Mouse (Mus musculus): ENCODE results near the gene Lpar3.

The Lpar3 gene

DNA sequence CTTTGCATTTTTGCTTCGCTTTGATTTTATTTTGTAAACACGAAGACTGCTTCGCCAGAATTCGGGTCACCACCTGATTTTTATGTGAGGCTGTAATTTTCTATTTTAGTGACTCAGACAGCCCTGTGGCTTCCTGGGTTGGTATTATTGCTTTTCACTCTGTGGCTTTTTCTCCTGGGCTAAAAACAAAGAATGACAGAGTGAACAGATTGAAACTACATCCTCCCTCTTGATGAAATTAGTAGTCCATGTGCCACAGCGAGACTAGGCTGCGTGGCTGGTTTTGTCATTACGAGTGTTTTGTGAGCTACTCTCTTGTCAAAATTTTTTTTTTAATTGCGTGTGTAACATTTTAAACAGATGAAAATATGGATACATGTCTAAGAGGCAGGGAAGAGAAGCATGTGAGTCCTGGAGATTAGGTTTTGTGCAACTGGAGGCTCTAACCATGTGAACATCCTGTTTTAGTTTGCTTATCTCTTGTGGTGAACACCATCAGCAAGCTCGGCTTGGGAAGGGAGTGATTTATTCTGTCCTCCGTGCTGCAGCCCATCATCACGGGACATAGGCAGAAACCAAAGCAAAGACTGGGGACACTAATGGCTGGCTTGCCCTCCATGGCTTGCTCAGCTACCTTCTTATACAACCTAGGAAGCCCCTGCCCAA lies 54.7 kb downstream of the Lpar3 start:
- Histone ChIP-seq H3K4me3 (replicated peaks; ENCODE audit: low read length) (no peak overlapping the region), H3K4me1 (replicated peaks; ENCODE audit: low read depth, low read length) (no peaks in the 10 kb centered on the region), H3K9me3 (ENCODE audit: low read length) (no peaks in the 10 kb centered on the region), H3K27me3 (ENCODE audit: insufficient read depth, low read length) (peaks cover 12% of the 10 kb centered on the region; the same call in 1 of the 2 replicates), H3K36me3 (ENCODE audit: insufficient read depth, low read length) (no peaks in the 10 kb centered on the region)
- no peak for TF ChIP-seq NANOG (IDR thresholded peaks at IDR 0.05; ENCODE audit: borderline replicate concordance, low read length)
- no peak for TF ChIP-seq CTCF (conservative IDR thresholded peaks at IDR 0.05; ENCODE audit: low read length)
- TF ChIP-seq POU5F1 (IDR thresholded peaks at IDR 0.05; ENCODE audit: borderline replicate concordance, low read length), result no peak

DNA sequence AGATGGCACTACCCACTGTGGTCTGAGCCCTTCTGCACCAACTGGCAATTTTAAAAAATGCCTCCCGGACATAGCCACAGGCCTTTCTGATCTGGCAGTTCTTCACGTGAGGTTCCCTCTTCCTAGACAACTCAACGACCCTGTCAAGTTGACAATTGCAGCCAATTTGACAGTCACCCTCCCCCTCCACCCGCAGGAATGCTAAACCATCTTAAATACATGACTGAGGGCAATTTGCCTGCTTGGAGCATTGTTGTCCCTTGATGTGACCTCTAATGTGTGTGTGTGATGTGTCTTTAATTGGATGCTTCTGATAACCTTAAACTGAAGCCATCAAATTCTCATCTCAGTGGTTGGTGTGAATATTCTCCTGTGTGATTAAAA lies 55.3 kb downstream of the Lpar3 start:
- Histone ChIP-seq H3K9me3 (ENCODE audit: low read length) (peaks cover 5% of the 10 kb centered on the region; the same call in 1 of the 2 replicates), H3K4me3 (replicated peaks; ENCODE audit: low read length) (no peak overlapping the region), H3K36me3 (ENCODE audit: insufficient read depth, low read length) (no peaks in the 10 kb centered on the region), H3K4me1 (replicated peaks; ENCODE audit: low read depth, low read length) (no peaks in the 10 kb centered on the region), H3K27me3 (ENCODE audit: insufficient read depth, low read length) (peaks cover 12% of the 10 kb centered on the region; the same call in 1 of the 2 replicates)
- TF ChIP-seq NANOG (IDR thresholded peaks at IDR 0.05; ENCODE audit: borderline replicate concordance, low read length) (no peak), CTCF (conservative IDR thresholded peaks at IDR 0.05; ENCODE audit: low read length) (no peak), POU5F1 (IDR thresholded peaks at IDR 0.05; ENCODE audit: borderline replicate concordance, low read length) (no peak)

DNA sequence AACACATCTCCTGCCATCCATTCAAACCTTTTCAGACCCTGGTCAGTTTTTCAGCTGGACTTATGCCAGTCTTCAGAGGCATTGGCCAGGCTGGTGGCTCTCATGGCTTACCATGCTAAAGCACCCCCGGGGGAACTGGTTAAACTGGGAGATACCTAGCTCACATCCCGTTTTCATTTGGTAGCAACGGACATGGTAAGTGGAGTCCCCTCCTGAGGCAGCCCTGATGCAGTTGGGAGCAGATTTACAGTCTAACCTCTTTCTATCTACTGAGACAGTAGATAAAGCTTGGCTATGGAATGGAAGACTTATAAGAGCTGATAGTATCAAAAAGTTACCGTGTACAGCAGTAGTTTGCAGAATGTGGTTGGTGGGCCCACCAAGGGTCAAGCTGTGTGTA lies 56.2 kb downstream of the Lpar3 start:
- H3K4me3 ChIP-seq (replicated peaks; ENCODE audit: low read length), result no peak overlapping the region
- TF ChIP-seq CTCF (conservative IDR thresholded peaks at IDR 0.05; ENCODE audit: low read length), result no peak
- TF ChIP-seq POU5F1 (IDR thresholded peaks at IDR 0.05; ENCODE audit: borderline replicate concordance, low read length), result no peak
- no peak for TF ChIP-seq NANOG (IDR thresholded peaks at IDR 0.05; ENCODE audit: borderline replicate concordance, low read length)
- H3K27me3 ChIP-seq (ENCODE audit: insufficient read depth, low read length), result peaks cover 12% of the 10 kb centered on the region; the same call in 1 of the 2 replicates
- H3K4me1 ChIP-seq (replicated peaks; ENCODE audit: low read depth, low read length), result no peaks in the 10 kb centered on the region
- H3K36me3 ChIP-seq (ENCODE audit: insufficient read depth, low read length), result no peaks in the 10 kb centered on the region
- H3K9me3 ChIP-seq (ENCODE audit: low read length), result peaks cover 10% of the 10 kb centered on the region; the same call in 1 of the 2 replicates

DNA sequence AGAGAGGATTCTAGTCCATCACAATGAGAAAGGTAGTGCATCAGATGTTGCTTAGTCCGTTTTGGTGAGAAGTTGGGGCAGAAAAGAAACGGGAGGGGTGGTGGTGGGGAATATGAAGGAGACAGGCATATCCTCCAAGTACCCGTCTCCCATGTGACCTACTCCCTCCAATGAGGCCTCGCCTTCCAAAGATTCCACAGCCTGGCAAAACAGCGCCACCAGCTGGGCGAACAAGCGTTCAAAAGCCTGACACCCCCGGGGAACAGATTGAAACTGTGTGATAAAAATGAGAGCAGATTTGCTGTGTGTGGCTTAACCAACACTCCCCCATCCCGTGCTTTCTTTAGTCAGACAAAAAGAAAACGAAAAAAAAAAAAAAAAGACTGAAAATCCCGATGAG lies 56.7 kb downstream of the Lpar3 start:
- Histone ChIP-seq H3K27me3 (ENCODE audit: insufficient read depth, low read length) (peaks cover 12% of the 10 kb centered on the region; the same call in 1 of the 2 replicates), H3K4me3 (replicated peaks; ENCODE audit: low read length) (no peak overlapping the region), H3K36me3 (ENCODE audit: insufficient read depth, low read length) (no peaks in the 10 kb centered on the region), H3K9me3 (ENCODE audit: low read length) (peaks cover 10% of the 10 kb centered on the region; the same call in 1 of the 2 replicates), H3K4me1 (replicated peaks; ENCODE audit: low read depth, low read length) (no peaks in the 10 kb centered on the region)
- TF ChIP-seq CTCF (conservative IDR thresholded peaks at IDR 0.05; ENCODE audit: low read length), result peak; percentile 39
- TF ChIP-seq POU5F1 (IDR thresholded peaks at IDR 0.05; ENCODE audit: borderline replicate concordance, low read length), result no peak
- no peak for TF ChIP-seq NANOG (IDR thresholded peaks at IDR 0.05; ENCODE audit: borderline replicate concordance, low read length)

DNA sequence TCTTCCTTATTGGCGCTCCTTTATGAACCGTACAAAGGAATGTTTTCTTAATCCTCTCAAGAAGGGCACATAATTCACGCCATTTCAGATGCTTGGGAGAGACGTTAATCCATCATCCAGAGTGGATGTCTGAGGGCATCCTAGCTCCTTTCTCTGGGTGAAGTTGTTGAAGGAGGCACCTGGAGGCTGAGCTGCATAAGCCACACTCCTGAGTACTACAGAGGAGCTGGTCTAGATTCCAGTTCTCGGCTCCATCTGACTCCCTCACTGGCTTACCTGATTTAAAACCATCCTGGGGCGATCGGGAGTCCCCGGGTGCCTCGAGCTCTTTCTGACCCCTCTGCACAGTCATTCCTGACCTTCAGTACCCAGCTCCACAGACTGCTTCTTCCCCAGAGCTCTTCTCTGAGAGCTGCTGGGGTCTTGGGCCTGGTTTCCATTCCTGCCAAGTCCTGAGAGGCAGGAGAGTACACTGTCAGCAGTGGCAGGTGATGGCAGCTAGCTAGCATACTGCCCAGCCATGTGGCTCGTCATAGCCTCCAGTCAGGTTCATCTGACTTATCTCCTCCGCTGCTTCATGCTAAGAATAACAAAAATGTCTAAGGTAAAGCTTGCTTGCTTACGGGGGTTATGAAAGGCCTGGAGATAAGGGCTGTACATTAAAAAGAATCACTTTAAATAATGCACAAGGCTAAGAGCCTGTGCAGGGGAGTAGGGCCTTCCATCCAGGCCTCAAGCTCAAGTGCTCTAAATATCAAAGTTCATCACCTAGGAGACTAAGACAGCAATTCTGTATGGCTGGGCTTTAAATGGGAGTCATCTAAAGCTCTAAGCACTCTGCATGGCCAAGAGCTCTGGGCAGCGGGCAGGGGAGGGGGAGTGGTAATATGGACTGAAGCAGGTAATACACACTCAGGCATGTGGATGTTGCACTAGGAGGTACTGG lies 57.7 kb downstream of the Lpar3 start:
- Histone ChIP-seq H3K27me3 (ENCODE audit: insufficient read depth, low read length) (peaks cover 12% of the 10 kb centered on the region; the same call in 1 of the 2 replicates), H3K4me3 (replicated peaks; ENCODE audit: low read length) (no peak overlapping the region), H3K9me3 (ENCODE audit: low read length) (peaks cover 10% of the 10 kb centered on the region; the same call in 1 of the 2 replicates), H3K4me1 (replicated peaks; ENCODE audit: low read depth, low read length) (no peaks in the 10 kb centered on the region), H3K36me3 (ENCODE audit: insufficient read depth, low read length) (no peaks in the 10 kb centered on the region)
- TF ChIP-seq CTCF (conservative IDR thresholded peaks at IDR 0.05; ENCODE audit: low read length) (no peak), NANOG (IDR thresholded peaks at IDR 0.05; ENCODE audit: borderline replicate concordance, low read length) (no peak), POU5F1 (IDR thresholded peaks at IDR 0.05; ENCODE audit: borderline replicate concordance, low read length) (no peak)

DNA sequence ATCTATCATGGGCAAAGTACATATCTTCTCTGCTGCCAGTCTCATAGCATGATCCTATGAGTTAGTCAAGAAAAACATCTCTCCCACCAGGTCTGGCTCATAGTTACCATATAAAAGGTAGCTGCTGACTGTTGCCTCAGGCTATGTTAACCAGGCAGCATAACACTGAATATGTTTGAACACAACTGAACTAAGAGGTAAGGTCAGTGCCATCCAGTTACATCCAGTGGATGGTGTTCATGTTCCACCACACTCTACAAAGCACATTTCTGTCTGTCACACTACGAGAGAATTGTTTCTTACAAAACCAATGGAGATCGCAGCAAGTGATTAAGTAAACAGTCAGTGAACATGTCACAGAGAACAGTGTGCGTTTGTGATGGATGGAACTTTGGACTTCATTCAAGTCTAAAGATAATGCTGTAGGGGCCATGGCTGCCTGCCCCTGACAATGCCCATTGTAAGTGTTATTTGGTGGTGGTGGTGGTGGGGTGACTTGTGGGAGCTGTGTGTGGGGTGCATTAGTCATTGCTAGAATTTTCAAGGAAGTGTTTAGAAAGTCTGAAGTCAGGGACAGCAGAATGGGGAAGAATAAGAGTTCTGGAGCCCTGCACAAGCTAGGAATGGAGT lies 63.1 kb downstream of the Lpar3 start:
- Histone ChIP-seq H3K36me3 (ENCODE audit: insufficient read depth, low read length) (no peaks in the 10 kb centered on the region), H3K27me3 (ENCODE audit: insufficient read depth, low read length) (no peaks in the 10 kb centered on the region), H3K4me3 (replicated peaks; ENCODE audit: low read length) (no peak overlapping the region), H3K9me3 (ENCODE audit: low read length) (peaks cover 10% of the 10 kb centered on the region; the same call in 1 of the 2 replicates), H3K4me1 (replicated peaks; ENCODE audit: low read depth, low read length) (no peaks in the 10 kb centered on the region)
- TF ChIP-seq NANOG (IDR thresholded peaks at IDR 0.05; ENCODE audit: borderline replicate concordance, low read length) (no peak), POU5F1 (IDR thresholded peaks at IDR 0.05; ENCODE audit: borderline replicate concordance, low read length) (no peak), CTCF (conservative IDR thresholded peaks at IDR 0.05; ENCODE audit: low read length) (no peak)

DNA sequence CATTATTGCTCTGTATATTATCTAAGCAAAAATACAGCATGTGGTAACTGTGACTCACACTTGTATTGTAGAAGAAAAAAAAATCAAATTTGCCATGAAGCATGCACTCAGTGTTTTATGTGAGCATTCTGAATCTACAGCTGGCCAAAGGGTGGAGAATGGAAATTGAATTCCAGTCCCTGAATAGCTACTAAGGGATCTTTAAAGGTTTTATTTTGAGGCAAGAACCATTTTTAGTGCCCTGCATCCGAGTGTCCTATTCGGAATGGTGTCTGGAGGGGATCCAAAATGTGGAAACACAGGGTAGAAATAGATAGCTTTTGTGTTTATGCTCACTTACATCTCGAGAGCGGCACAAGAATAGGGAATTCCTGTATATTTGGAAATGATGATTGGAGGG lies 65.4 kb downstream of the Lpar3 start:
- H3K36me3 ChIP-seq (ENCODE audit: insufficient read depth, low read length), result no peaks in the 10 kb centered on the region
- H3K4me3 ChIP-seq (replicated peaks; ENCODE audit: low read length), result no peak overlapping the region
- H3K4me1 ChIP-seq (replicated peaks; ENCODE audit: low read depth, low read length), result no peaks in the 10 kb centered on the region
- no peaks in the 10 kb centered on the region for H3K27me3 ChIP-seq (ENCODE audit: insufficient read depth, low read length)
- TF ChIP-seq NANOG (IDR thresholded peaks at IDR 0.05; ENCODE audit: borderline replicate concordance, low read length) (no peak), POU5F1 (IDR thresholded peaks at IDR 0.05; ENCODE audit: borderline replicate concordance, low read length) (no peak)
- peaks cover 4% of the 10 kb centered on the region; the same call in 1 of the 2 replicates for H3K9me3 ChIP-seq (ENCODE audit: low read length)

DNA sequence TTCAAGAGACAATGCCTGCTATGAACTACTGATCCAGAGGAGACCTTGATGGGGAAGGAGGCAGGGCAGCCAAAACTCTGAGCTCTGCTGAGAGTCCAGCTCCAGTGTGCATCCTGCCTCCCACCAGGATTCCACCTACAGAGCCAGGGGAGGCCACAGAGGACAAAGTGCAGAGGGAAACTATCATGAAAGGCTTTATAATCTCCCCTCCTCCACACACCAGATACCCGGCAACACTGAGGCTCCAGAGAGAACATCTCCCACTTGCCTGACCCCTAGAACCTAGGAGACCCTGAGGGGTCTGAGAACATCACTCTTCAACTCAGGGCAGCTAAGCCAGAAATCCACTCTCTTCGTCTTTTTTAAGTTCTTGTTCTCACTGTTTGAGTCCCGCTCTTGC lies 71.2 kb downstream of the Lpar3 start:
- no peaks in the 10 kb centered on the region for H3K36me3 ChIP-seq (ENCODE audit: insufficient read depth, low read length)
- no peaks in the 10 kb centered on the region for H3K27me3 ChIP-seq (ENCODE audit: insufficient read depth, low read length)
- no peak overlapping the region for H3K4me3 ChIP-seq (replicated peaks; ENCODE audit: low read length)
- no peaks in the 10 kb centered on the region for H3K4me1 ChIP-seq (replicated peaks; ENCODE audit: low read depth, low read length)
- TF ChIP-seq NANOG (IDR thresholded peaks at IDR 0.05; ENCODE audit: borderline replicate concordance, low read length) (no peak), POU5F1 (IDR thresholded peaks at IDR 0.05; ENCODE audit: borderline replicate concordance, low read length) (no peak), CTCF (conservative IDR thresholded peaks at IDR 0.05; ENCODE audit: low read length) (no peak)
- no peaks in the 10 kb centered on the region for H3K9me3 ChIP-seq (ENCODE audit: low read length)

Data from E14TG2a.4 (cell line).